Mouse (Mus musculus) adrenal gland, adult 2 months (tissue): ENCODE measurements around the gene Kif24. TPM values are rescaled to one million over a fixed set of nuclear protein-coding genes. Genes with fewer than 3 reads are reported as not detected.

ENCODE experiments used
- DNase-seq: peaks from one replicate; pipeline ENCODE4 v3.0.0; 2021
- long read RNA-seq: library from polyadenylated mRNA; stranded (forward); transcript quantifications from one replicate; pipeline ENCODE4 v2.0.0, GENCODE M21; 2021
- polyA plus RNA-seq: library from polyadenylated mRNA; depleted of rRNA; stranded (reverse); fragments of >200 nt; gene quantifications from 2 replicates; pipeline ENCODE4 v1.2.3, GENCODE M21; 2012; rRNA removed
- total RNA-seq, 2 experiments: library from RNA; stranded (reverse); gene quantifications; 2 replicates each; pipeline ENCODE4 v1.2.3; 2021

The Kif24 gene
- total RNA-seq, result 1 to 10 TPM in 1 of 2 experiments, under 1 TPM in 1; 0.83 to 1.4 TPM
- polyA plus RNA-seq, result 0.30 and 0.56 TPM in 2 replicates
- long read RNA-seq, result 0 reads

DNA sequence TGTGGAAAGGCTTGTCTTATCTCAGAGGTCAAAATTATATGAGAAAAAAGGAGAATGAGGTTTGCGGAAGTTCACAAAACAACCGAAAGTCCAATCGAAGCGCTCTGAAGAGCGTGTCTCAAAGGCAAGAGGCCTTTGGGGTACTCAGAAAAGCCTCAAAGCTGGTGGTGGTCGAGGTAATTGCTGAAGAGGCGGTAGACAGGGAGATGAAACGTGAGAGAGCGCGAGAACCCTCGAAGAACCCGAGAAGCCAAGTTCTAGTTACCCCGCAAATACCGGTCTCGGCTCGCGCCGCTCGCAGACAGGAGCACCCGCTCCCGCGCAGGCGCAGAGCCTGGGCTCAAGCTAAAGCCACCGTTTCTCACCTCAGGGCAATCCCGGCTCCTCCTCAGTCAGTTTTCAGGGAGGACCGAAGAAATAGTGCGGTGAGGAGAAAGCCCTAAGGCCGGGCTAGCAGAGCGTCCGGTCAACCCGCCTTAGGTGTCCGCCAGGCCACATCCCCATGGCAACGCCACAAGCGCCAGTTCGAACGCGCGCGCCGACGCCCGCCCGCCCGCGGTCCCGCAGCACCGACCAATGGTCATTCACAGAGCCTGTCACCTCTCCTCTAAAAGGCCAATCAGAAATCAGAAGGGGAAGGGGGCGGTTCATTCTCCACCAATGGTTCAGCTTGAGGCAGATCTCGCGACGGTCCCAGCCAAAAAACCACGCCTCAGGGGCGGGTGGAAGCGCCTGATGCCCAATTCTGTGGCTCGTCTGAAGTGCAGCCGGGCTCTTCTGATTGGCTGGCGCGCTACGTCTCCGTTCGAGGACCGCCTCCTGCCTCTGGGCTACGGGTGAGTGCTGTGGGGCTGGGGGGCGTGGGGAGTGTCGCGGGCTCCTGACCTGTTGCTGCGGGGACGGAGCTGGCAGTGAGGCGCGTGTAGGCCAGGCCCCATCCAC is at the start of gene Kif24, which contains the start of gene Nudt2:
Kif24 (minus strand) TSS at position 543 of the 942 bp plus-strand sequence.
Nudt2 (plus strand) TSS at position 807 of the 942 bp plus-strand sequence.
- peak; percentile 99 for DNase-seq

DNA sequence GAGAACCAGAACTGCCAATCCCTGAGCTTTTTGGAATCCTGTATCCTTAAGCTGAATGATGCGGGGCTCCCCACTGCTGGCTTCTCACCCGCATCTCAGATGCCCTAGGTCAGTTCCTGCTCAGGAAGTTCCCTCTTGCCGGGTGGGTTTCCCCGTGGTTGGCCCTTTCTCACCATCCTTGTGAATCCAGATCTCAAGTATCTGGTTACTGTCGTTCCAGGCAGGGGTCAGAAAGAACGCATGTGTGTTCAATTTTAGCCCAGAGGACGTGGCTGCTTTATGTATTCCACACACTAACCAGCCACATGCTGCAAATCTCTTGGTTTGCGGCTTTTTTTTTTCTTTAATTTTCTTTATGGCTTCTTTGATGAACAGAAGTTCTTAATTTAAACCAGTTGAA is 49.0 kb upstream of the Kif24 start:
- DNase-seq, result no peak

DNA sequence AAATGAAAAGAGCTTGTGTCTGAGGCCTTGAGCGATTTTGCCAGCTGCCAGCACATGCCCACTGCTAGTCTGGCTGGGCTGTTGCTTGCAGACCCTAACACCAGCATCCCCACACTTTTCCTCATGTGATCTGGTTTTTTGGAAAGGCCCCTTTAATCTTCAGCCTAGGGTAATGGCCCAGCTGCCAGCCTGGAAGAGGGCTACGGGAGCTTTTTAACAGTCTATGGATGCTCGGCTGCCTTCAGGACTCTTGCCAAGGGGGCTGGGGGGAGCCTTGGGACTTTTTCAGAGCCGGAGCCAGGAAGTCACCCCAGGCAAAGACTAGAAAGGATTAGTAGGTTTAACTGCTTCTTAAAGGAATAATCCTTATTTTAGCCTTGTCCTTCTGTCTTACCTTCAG is 48.6 kb upstream of the Kif24 start:
- no peak for DNase-seq

DNA sequence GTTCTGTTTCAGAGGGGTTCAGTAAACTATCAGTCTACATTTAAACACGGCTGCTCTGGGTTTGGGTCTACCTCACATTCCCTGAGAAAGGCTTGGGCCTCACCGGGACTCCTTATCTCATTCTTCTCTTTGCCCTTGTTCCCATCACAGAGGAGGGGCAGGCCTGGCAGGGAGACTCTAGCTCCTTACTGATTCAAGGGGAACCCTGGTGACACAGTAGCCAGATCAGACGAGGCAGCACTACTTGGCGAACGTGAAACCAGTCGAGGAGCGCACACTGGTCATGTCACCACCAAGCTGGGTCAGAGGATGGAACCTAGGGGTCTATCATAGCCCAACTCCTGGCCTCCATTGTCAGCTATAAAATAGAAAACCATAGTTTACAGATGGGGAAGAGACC is 43.3 kb upstream of the Kif24 start:
- DNase-seq, result no peak

DNA sequence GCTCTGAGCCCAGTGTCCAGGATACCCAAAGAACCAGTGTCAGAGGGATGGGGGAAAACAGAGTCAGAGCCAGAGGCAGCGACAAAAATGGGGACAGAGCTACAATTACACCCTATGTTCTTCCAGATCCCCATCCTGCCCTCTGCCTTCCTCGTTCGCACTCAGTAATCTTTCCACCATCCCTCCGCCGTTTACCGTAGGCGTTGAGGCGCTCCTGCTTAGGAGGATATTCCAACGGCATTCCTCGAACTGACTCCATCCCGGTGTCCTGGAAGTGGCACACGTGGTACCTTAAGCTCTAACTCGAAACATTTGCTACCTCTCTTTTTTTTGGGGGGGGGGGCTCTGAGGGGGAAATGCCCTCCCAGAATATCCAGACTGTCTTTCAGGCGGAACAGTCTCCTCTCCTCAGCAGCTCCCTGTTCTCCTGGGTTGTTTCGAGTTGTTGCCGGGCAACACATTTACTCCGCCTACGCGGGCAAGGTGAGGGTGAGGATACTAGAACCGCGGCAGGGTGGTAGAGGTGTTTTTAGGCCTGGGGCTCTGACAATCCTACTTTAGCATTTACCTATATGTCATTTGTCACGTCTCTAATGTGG is 42.7 kb upstream of the Kif24 start:
- DNase-seq, result no peak

DNA sequence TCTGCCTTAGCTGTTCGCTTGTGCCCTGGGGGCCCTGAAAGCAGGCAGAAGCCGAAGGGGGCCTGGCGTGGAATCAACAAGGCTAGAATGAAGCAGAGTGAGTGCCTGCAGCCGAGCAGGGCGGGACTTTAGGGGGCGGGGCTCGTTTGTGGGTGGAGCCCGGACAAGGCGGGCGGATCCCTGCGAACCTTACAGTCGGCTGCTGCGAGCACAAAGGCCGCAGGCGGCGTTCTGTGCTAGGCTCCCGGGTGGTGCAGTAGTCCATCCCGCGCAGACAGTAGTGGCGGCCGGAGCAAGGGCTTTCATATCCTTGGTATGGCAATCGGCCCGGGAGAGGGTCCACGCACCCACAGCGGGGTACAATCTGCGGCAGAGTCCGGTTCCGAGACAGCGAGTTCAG is 42.2 kb upstream of the Kif24 start:
- peak; percentile 94 for DNase-seq

DNA sequence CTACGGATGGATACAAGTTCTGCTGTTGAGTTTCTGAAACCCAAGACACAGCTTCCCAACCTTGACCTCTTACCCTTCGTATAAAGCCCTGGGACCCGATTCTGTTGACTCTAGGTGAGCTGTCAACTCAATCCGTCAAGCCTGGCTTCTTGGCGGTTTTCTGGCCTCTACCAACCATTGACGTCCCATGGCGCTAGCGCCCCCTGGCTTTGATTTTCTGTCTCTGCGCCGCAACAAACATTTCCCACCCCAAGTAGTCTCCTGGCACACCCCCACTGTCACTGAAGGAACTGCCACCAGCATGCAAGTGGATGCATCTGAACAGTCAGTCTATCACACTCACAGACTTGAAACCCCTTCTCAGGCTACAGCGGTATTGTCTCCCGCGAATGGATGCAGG is 41.5 kb upstream of the Kif24 start:
- DNase-seq, result peak; percentile 76

DNA sequence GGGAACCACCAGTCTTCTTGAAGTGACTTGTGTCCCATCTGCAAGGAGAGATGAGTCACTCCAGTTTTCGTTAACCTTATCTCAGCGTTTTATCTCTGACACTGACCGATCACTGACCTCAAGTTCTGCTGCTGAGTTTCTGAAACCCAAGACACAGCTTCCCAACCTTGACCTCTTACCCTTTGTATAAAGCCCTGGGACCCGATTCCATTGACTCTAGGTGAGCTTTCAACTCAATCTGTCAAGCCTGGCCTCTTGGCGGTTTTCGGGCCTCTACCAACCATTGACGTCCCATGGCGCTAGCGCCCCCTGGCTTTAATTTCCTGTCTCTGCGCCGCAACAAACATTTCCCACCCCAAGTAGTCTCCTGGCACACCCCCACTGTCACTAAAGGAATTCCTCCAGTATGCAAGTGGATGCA is 40.5 kb upstream of the Kif24 start:
- peak; percentile 54 for DNase-seq

DNA sequence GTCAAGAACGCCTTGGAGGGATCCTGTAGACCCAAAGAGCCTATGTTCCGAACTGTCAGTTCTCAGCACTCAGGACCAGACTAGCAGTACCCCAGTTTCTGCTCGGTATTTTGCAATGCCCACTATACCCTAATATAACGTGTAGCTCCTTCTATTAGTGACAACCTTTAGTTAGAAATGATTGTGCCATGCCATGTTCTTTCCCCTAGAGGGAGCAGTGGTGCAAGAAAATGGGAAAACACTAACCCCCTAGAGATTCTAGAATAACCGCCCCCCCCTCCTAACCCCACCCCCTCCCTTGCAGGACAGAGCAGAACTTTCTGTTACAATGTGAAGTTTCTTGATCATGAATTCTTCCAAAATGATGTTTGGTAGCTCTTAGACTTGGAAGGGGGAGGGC is 39.6 kb upstream of the Kif24 start:
- no peak for DNase-seq

DNA sequence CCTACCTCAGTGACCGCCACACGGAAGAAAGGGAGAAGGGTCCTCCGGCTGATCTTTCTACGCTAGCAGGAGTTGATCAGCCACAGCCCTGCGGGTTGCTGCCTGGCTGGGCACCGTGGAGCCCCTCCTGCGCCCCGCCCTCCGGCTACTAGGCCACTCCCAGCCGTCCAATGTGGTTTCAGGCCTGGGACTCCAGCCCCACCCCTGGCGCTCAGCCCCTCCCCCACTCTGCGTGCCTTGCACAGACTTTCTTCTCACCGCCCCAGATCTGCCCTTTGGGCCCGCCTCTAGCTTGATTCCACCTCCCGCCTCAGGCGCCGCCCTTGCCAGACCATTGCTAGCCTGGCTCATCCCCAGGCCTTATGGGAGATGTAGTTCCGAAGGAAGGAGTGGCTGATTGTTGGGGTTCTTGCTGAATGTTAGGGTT is 38.3 kb upstream of the Kif24 start, which contains the start of gene AI464131:
AI464131 (minus strand) TSS at position 91 of the 427 bp plus-strand sequence.
- peak; percentile 100 for DNase-seq

DNA sequence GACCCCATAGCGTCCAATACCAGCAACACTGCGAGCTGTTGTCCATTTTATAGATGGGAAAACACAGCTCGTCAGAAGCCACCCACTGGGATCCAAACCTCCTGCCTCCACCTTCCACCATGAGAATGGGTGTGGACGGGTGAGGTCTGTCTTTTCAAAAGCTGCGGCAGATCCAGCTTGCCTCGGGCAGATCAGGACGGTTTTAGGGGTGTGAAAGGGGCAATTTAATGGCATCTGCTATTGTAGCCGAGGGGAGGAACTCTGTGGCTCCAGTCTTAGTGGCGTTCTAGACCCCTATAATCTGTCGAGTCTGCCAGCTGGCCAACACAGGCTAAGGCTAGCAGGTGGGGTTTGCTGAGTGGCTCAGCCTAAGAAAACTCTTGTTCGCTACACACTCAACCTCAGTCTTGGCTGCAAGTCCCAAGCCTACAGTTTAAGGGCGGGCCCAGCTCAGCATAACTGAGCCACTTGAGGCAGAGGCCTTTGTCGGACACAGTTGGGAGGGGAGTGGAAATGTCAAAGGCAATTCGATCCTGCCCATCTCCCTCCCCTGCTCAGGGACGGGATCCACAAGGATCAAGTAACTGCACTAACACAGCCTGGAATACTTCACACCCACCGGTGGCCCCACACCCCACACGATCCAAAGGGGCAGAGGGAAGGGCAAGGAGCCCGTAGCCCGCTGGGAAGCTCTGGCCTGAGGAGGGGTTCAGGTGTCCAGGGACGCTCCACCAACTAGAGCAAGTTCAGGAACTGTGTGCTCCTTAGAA is 37.7 kb upstream of the Kif24 start:
- no peak for DNase-seq

DNA sequence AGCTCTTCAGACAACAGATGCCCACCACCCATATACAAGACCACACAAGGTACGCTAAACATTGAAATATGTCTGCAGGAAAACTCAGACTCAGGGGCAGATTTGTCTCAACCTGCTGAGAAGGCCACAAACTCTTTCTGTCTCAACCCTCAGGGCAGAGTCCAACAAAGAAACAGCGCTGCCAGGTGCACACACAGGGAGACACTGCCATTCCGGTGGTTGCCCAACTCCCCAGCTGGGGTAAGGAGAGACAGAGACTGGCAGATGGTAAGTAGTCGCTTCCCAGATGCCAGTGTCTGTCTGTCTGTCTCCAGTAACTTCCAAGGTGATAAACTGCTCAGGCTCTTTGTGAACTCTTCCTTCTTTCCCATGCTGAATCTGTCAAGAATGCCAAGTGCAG is 36.1 kb upstream of the Kif24 start:
- DNase-seq, result no peak

DNA sequence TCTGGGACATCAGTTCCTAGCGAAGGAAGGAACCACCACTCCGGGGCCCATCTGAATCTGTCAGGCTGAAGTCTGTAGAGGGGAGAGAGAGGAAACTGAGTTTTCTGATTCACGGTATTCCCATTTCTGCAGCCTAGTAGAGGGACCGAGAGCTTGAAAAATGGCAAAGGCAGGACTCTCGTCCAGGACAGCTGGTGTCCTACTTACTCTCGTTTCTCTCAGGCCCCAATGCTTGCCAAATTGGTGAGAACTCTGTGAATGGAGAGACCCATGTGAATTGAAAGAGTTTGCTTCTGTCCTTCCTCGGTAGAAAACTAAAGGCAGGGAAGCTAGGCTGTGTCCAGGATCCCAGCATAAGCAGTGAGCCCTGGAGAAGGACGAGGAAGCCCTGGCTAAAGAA is 34.9 kb upstream of the Kif24 start:
- DNase-seq, result no peak

DNA sequence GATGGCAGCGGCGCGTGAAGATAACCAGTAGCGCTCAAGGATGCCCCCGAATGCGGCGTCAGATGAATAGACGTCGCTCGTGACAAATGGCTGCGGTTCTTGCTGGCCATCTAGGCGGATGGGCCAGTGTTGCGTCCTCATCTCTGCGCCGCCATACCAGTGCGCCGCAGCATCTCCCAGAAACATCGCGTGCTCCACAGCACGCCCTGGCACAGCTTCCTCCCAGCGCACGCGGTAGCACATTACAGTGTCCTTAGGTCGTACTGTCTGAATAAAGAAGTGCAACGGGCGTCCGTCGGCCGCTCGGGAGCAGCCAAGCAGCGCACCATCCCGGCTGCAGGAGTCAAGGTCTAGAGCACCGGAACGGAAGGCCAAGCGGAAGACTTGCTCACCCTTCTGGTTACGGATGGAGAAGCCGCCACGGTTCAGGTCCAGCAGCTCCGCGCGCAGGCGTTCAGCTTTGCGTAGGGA is 34.3 kb upstream of the Kif24 start:
- no peak for DNase-seq

DNA sequence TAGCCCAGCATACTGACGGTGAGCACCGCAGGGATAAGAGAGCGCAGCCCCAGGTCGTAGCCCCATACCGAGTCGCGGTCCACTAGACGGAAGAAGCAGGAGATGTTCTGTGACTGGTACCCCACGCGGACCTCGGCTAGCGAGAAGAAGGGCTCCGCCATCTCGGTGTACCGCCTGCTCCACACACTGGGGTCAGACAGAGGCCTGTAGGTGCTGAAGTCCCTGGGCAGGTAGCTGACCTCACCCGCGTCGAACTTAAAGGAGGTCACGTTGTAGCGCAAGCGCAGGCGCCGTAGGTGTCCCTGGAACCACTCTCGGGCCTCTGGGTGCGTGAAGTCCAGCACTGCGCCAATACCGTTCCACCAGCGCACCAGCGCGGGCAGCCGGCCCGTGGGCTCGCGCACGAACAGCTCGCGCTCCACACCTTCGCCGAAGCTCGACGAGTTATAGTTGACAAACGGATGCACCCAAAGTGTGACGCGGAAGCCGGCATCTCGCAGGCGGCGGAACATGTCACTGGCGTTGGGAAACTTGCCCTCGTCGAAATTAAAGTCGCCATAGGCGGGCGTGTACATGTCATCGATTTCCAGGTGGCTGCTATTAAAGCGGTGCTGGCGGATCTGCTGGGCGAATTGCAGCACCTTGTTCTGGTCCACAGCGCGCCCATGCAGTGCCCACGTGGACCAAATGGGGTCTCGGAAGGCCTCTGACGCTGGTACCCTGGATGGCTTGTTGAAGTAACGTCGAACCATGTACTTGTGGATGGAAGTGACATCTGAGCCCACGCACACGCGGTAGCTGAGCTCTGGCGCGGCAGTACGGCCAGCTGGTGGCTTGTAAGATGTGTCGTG is 33.5 kb upstream of the Kif24 start:
- DNase-seq, result no peak

DNA sequence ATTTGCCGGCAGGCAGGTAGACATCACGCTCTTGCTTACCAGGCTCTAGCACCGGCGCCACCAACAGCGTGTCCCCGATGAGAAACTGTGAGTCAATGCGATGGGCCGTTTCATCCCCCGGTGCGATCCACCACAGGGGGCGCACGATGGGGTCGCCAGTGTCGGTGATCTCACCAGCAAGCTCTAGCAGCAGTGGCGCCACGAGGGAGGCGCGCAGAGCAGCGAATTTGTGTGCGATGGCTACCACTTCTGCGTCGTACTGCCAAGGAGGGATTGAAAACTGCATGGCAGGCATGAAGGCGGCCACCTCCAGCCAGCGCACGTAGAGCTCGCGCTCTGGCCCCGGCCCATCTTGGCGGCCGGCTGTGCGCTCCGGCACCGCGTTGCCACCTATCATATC is 32.9 kb upstream of the Kif24 start:
- no peak for DNase-seq

DNA sequence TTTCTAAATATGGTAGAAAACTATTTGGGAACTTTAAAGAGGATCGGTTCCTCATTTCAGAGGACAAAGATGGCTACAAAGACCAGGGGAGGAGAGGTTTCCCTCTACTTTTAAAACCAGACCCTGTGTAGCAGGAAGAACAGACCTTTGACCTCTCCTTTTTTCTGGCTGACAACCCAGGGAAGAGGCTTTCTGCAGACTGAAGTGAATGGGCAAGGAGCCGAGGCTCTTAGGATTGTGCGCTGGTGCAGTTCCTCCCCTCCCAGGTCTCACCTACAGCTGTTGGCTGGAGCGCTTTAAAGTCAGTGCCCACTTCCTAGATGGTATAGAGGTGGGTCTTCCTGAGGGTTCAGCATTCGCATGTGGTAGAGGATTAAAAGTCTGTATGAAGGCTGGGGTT is 32.4 kb upstream of the Kif24 start:
- no peak for DNase-seq

DNA sequence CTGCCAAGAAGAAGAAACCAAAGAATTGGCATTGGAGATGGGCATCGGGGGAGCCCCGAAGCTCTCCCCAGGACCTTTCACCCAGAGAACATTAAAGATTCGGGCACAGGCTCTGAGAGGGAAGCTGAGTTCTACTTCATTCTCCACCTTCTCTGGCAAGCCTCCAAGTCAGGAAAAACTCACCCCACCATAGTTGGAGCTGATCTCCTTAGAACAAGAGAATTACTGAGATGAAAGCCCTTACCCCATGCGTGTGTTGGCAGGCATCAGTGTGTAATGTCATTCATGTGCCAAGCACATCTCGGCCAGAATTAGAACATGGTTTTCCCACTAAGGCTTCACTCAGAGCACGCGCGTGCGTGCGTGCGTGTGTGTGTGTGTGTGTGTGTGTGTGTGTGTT is 31.2 kb upstream of the Kif24 start:
- no peak for DNase-seq

DNA sequence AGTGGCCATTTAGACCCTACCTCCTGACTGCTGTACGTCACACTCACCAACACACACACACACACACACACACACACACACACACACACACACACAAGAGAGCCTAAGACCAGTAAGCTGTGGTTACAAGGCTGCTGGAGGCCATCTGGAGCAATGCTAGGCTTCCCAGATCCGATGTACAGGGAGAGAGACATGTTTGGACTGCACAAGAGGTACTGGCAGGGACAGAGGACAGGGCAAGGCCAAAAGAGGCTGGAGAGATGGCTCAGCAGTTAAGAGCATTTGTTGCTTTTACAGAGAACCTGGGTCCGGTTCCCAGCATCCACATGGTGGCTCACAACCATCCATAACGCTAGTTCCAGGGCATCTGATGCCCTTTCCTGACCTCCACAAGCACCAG is 30.4 kb upstream of the Kif24 start:
- DNase-seq, result no peak

DNA sequence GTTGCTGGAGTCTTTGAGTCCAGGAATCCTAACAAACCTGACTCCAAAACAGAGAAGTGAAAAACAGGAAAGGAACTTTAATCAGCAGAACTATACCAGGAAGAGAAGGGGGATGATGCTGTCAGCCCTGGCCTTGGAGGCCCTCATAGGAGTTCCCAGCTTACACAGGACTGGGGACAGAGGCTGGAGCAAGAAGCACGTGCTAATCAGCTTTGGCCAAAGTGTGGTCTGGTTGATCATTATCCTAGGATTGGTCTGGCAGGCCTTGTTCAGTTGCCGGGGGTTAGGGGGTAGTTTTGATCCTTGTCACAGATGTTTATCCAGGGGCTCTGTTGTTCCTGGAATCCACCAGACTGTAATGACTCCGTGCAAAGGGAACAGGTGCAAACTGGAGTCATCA is 29.7 kb upstream of the Kif24 start:
- no peak for DNase-seq

DNA sequence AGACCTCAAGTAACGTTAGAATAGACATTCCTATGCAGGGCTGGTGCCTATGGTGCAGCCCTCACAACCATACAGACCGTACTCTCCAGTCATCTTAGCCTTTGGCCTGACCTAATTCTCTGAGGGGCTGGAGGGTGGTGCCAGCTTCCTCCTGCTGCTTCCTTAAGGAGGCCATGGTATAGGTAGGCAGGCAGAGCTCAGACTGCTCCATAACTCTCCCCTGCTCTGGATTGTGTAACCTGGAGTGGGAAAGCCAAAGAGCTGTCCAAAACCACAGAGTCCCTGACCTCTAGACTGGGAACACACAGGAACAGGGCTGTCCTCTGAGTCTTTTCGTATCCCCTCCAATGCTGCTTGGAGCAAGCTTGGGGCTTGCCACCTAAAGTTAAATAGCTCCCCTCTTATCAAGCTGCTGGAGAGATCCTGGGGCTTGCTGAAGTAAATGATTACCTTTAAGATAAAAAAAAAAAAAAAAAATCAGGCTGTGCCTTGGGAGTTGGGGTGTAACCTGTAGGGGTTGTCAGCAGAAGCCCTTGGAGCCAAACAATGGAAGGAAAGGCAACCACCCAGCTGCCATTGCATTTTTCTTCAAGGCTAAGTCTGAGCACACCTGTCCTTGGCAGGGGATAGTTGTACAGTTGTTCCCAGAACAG is 28.9 kb upstream of the Kif24 start:
- peak; percentile 71 for DNase-seq
